Mouse (Mus musculus): ENCODE data around the gene Spred2. TPM values are rescaled to one million over a fixed set of nuclear protein-coding genes. Genes with fewer than 3 reads are reported as not detected.
"Not testable (repeated sequence)": the region's sequence is repeated elsewhere in the genome, so short reads cannot be mapped to it uniquely, and the experiment has no call there.

The Spred2 gene
- polyA plus RNA-seq, 1 experiment from 2014 or later, result 6.9 TPM

DNA sequence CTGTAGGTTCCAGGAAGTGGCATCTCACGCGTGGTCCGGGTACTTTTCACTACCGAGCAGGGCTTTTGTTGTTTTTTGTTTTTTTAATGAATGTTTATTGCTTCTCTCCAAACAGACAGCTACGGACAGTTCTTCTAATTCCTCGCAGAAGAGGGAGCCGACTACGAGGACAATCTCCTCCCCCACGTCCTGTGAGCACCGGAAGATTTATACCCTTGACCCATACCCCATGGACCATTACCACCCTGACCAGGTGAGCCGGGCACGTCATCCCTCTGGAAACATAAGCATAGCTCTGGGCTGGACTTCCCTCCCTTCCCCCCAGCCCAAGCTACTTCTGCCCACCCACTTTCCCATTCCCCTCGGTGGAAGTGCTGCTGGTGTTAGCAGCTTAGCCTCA, 93.8 kb downstream of the Spred2 start:
- H3K27ac ChIP-seq (replicated peaks), result no peak overlapping the region

DNA sequence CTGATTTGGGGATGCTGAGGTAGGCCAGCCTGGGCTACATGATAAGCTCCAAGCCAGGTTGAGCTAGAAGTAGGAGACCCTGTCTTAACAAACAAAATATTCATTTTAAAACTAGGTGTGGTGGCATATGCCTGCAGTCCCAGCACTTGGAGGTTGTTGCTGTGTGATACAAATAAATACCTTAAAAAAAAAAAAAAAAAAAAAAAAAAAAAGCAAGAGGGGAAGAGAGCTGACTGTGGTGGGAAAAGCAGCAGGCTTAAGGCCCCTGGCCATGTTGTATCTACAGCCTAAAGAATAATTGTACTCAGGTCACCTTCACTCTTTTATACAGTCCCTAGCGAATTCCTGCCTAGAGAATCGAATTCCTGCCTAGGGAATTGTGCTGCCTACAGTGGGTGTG, 94.7 kb downstream of the Spred2 start:
- no peak overlapping the region for H3K4me3 ChIP-seq
- no peaks in the 10 kb centered on the region for H3K4me1 ChIP-seq (replicated peaks)
- H3K9me3 ChIP-seq, result peaks cover 25% of the 10 kb centered on the region
- H3K9ac ChIP-seq, result no peak overlapping the region
- no peak overlapping the region for H3K4me2 ChIP-seq
- peaks cover 57% of the 10 kb centered on the region for H3K36me3 ChIP-seq
- ATAC-seq (ENCODE audit: low FRiP score, low read depth), result no peak
- 98% methylated on average over 2 of the region's 2 CpGs for WGBS
- H3K27ac ChIP-seq (replicated peaks), result no peak overlapping the region
- no peaks in the 10 kb centered on the region for H3K27me3 ChIP-seq

More for the DNA sequence above, 93.8 kb downstream of the Spred2 start:
- Histone ChIP-seq H3K9ac (no peak overlapping the region), H3K9me3 (peaks cover 25% of the 10 kb centered on the region), H3K4me3 (no peak overlapping the region), H3K36me3 (peaks cover 57% of the 10 kb centered on the region), H3K27me3 (no peaks in the 10 kb centered on the region), H3K4me2 (no peak overlapping the region), H3K4me1 (replicated peaks) (no peaks in the 10 kb centered on the region)
- WGBS, result 95% methylated on average over 13 of the region's 13 CpGs
- ATAC-seq (ENCODE audit: low FRiP score, low read depth), result no peak

DNA sequence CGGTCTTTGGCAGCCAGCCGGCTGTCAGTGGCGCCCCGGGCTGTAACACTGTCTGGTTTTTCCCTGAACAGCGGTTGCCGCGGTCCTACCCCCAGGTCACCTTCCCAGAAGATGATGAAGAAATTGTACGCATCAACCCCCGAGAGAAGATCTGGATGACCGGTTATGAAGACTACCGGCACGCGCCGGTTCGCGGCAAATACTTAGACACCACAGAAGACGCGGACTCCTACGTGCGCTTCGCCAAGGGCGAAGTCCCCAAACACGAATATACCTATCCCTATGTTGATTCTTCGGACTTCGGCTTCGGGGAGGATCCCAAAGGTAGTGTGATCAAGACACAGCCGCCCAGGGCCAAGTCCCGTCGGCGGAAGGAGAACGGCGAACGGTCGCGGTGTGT, 96.5 kb downstream of the Spred2 start:
- no peak for ATAC-seq (ENCODE audit: low FRiP score, low read depth)
- H3K9ac ChIP-seq, result no peak overlapping the region
- no peaks in the 10 kb centered on the region for H3K27me3 ChIP-seq
- H3K4me1 ChIP-seq (replicated peaks), result no peaks in the 10 kb centered on the region
- H3K4me3 ChIP-seq, result no peak overlapping the region
- no peak overlapping the region for H3K27ac ChIP-seq (replicated peaks)
- WGBS, result 98% methylated on average over 35 of the region's 35 CpGs
- H3K4me2 ChIP-seq, result no peak overlapping the region
- peaks cover 54% of the 10 kb centered on the region for H3K36me3 ChIP-seq
- peaks cover 25% of the 10 kb centered on the region for H3K9me3 ChIP-seq

DNA sequence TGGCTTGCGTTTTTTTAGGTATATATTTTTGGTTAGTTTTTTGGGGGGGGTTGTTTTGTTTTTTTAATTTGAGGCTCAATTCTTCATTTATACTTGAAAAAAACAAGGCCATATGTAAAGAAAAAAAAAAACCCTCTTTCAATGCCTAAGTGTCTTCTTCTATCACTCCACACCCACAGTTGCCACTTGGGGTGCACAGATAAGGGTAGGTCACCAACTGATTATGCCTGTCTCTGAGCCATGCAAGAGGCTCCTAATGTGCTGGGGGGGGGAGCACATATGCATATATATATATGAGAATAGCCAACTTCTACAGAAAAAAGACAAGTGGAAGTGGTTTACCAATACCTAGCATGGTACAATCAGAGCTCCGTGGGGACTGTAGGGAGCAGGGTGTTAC, 98.3 kb downstream of the Spred2 start:
- Histone ChIP-seq H3K4me1 (replicated peaks) (no peaks in the 10 kb centered on the region), H3K9ac (no peak overlapping the region), H3K4me2 (no peak overlapping the region), H3K4me3 (no peak overlapping the region), H3K27ac (replicated peaks) (no peak overlapping the region), H3K27me3 (no peaks in the 10 kb centered on the region), H3K9me3 (peaks cover 25% of the 10 kb centered on the region), H3K36me3 (peaks cover 46% of the 10 kb centered on the region)
- WGBS, result 96% methylated on average over 2 of the region's 2 CpGs
- ATAC-seq (ENCODE audit: low FRiP score, low read depth), result no peak

DNA sequence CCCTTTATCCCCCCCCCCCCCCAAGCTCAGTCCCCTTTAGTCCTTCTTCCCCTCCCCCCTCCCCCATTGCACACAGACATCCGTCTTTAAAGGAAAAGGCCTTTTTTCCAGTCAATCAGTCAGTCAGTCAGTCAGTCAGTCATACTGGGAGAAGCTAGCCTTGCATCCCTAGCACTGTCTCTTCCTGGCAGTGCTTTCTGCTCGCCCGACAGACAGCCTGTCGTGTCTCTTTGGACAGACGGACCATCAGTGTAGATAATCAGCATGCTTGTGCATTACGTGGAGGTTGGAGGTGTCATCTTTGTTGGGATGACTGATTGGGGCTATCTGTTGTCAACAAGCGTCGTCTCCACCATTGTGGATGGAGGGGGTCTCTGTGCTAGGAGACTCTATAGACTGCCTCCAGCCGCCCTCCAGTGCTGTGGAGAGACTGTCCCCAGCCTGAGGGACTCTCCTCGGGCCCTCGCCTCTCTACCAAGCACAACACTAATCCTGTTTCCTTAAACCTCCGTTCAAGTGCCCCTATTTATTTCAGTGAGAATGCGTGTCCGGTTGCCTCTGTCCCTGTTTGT, 98.8 kb downstream of the Spred2 start:
- H3K4me1 ChIP-seq (replicated peaks), result no peaks in the 10 kb centered on the region
- H3K27me3 ChIP-seq, result no peaks in the 10 kb centered on the region
- no peak overlapping the region for H3K9ac ChIP-seq
- 91% methylated on average over 14 of the region's 14 CpGs for WGBS
- H3K36me3 ChIP-seq, result peaks cover 41% of the 10 kb centered on the region
- no peak overlapping the region for H3K4me3 ChIP-seq
- no peak for ATAC-seq (ENCODE audit: low FRiP score, low read depth)
- no peak overlapping the region for H3K27ac ChIP-seq (replicated peaks)
- peaks cover 25% of the 10 kb centered on the region for H3K9me3 ChIP-seq
- no peak overlapping the region for H3K4me2 ChIP-seq

DNA sequence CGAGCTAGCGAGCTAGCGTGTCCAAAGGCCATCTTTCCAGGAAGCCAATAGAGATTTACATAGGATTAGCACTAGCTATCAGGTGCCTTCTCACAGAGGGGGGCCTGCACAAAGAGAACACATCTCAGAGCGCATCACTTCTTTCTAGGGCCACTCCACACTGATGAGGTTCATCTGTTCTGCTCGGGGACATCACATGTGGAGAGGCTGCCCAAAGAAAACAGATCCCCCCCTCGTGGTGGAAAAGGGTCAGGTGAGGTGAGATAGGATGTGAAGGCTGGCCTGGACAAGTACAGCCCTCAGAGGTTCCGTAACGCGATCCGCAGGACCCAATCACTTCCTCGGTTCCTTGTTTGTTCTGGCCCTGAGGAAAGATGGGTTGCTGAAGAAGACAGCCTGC, 101.7 kb downstream of the Spred2 start:
- ATAC-seq (ENCODE audit: low FRiP score, low read depth), result no peak
- H3K4me1 ChIP-seq (replicated peaks), result no peaks in the 10 kb centered on the region

DNA sequence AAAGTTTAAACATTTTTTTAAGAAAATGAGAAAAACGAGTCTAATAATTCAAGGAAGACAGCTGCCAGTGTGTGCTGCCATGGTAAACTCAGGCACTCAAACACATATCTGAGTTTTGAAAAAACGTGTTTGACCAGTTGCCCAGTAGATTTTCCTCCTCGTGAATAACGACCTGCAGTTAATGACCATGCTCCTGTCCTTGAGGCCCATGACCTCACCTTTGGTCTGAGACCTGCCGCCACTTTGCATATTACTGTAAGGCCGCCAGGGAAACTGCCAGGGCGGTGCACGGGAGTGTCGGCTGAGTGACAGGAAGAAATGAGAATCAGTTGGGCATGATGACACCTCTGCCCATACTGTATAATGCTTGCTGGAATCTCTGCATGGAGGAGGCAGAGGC, 103.5 kb downstream of the Spred2 start:
- H3K9ac ChIP-seq, result no peak overlapping the region
- H3K4me3 ChIP-seq, result no peak overlapping the region
- 82% methylated on average over 9 of the region's 9 CpGs for WGBS
- no peaks in the 10 kb centered on the region for H3K27me3 ChIP-seq
- no peaks in the 10 kb centered on the region for H3K4me1 ChIP-seq (replicated peaks)
- H3K9me3 ChIP-seq, result no peaks in the 10 kb centered on the region
- H3K4me2 ChIP-seq, result no peak overlapping the region
- no peak overlapping the region for H3K27ac ChIP-seq (replicated peaks)
- no peaks in the 10 kb centered on the region for H3K36me3 ChIP-seq
- ATAC-seq (ENCODE audit: low FRiP score, low read depth), result no peak

More for the DNA sequence above, 101.7 kb downstream of the Spred2 start:
- Histone ChIP-seq H3K9me3 (peaks cover 7% of the 10 kb centered on the region), H3K4me2 (no peak overlapping the region), H3K9ac (no peak overlapping the region), H3K27me3 (no peaks in the 10 kb centered on the region), H3K4me3 (no peak overlapping the region), H3K27ac (replicated peaks) (no peak overlapping the region), H3K36me3 (peaks cover 12% of the 10 kb centered on the region)
- 72% methylated on average over 11 of the region's 11 CpGs for WGBS

DNA sequence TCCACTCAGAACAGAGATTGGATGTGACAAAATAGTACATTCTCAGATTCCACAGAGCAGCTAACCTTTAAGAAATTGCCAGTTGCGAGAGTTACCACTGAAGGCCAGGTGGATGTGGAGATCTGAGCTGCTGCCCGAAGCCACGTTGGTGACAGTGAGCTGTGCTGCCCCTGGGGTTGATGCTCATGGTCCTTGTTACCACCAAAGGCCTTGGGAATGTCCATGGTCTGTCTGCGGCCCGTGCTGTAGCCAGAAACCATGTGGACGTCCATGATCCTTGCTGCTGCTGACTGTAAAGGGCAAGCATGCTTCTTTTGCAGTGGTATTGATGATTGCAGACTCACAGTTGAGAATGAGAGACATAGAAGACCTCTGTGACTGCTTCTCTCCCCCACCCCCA, 104.2 kb downstream of the Spred2 start:
- H3K9me3 ChIP-seq, result no peaks in the 10 kb centered on the region
- no peaks in the 10 kb centered on the region for H3K36me3 ChIP-seq
- H3K4me3 ChIP-seq, result no peak overlapping the region
- no peaks in the 10 kb centered on the region for H3K27me3 ChIP-seq
- no peak overlapping the region for H3K27ac ChIP-seq (replicated peaks)
- WGBS, result 90% methylated on average over 6 of the region's 6 CpGs
- H3K4me2 ChIP-seq, result no peak overlapping the region
- H3K4me1 ChIP-seq (replicated peaks), result no peaks in the 10 kb centered on the region
- no peak for ATAC-seq (ENCODE audit: low FRiP score, low read depth)
- H3K9ac ChIP-seq, result no peak overlapping the region

DNA sequence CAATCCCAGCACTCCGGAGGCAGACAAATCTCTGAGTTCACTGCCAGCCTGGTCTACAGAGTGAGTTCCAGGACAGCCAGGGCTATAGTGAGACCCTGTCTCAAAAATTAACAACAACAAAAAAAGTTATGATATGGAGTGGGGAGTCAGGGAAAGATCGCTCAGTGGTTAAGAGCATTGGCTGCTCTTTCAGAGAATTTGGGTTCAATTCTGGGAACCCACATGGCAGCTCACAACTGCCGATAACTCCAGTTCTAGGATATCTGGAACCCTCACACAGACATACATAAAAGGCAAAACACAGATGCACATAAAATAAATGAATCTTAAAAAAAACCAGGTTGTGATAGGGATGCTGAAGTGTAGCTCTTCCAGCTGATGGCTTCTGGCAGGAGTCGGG, 104.8 kb downstream of the Spred2 start:
- WGBS, result 94% methylated on average over 4 of the region's 4 CpGs
- H3K4me3 ChIP-seq, result no peak overlapping the region
- ATAC-seq (ENCODE audit: low FRiP score, low read depth), result no peak

DNA sequence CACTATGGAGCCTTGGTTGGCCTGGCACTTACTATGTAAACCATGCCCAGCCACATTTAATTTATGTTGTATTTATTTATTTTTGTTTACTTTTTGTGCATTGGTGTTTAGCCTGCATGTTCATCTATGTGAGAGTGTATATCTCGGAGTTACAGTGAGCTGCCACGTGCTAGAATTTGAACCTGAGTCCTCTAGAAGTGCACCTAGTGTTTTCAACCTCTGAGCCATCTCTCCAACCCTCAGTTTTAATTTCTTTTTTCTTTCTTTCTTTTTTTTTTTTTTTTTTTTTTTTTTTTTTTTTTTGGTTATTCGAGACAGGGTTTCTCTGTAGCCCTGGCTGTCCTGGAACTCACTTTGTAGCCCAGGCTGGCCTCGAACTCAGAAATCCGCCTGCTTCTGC, 106.8 kb downstream of the Spred2 start:
- not testable (repeated sequence) for H3K4me3 ChIP-seq; H3K9ac ChIP-seq; H3K27me3 ChIP-seq; H3K27ac ChIP-seq (replicated peaks); H3K9me3 ChIP-seq; H3K4me1 ChIP-seq (replicated peaks); H3K4me2 ChIP-seq; H3K36me3 ChIP-seq; ATAC-seq (ENCODE audit: low FRiP score, low read depth)
- WGBS, result 97% methylated on average over 5 of the region's 5 CpGs

More for the DNA sequence above, 104.8 kb downstream of the Spred2 start:
- H3K27ac ChIP-seq (replicated peaks), result no peak overlapping the region
- no peak overlapping the region for H3K4me2 ChIP-seq
- no peaks in the 10 kb centered on the region for H3K36me3 ChIP-seq
- H3K9me3 ChIP-seq, result no peaks in the 10 kb centered on the region
- H3K9ac ChIP-seq, result no peak overlapping the region
- no peaks in the 10 kb centered on the region for H3K4me1 ChIP-seq (replicated peaks)
- H3K27me3 ChIP-seq, result no peaks in the 10 kb centered on the region

DNA sequence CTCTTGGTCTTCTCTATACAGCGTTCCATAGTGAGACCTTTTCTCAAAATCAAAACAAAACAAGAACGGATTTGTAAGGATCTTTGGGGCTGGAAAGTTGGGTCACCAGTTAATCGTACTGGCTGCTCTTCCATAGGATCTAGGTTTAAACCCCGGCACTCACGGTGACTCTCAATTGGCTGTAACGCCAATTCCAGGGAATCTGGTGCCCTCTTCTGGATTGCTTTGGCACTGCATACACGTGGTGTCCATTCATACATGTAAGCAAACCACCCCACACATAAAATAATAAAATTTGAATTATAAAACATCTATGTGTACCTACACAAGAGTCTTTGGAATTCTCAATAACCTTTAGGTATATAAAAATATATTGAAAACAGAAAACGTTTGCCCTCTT, 107.4 kb downstream of the Spred2 start:
- 44% methylated on average over 8 of the region's 8 CpGs for WGBS
- Histone ChIP-seq H3K27ac (replicated peaks) (no peak overlapping the region), H3K4me3 (no peak overlapping the region), H3K27me3 (no peaks in the 10 kb centered on the region), H3K4me1 (replicated peaks) (no peaks in the 10 kb centered on the region), H3K9ac (no peak overlapping the region), H3K4me2 (no peak overlapping the region), H3K36me3 (no peaks in the 10 kb centered on the region), H3K9me3 (no peaks in the 10 kb centered on the region)
- no peak for ATAC-seq (ENCODE audit: low FRiP score, low read depth)

DNA sequence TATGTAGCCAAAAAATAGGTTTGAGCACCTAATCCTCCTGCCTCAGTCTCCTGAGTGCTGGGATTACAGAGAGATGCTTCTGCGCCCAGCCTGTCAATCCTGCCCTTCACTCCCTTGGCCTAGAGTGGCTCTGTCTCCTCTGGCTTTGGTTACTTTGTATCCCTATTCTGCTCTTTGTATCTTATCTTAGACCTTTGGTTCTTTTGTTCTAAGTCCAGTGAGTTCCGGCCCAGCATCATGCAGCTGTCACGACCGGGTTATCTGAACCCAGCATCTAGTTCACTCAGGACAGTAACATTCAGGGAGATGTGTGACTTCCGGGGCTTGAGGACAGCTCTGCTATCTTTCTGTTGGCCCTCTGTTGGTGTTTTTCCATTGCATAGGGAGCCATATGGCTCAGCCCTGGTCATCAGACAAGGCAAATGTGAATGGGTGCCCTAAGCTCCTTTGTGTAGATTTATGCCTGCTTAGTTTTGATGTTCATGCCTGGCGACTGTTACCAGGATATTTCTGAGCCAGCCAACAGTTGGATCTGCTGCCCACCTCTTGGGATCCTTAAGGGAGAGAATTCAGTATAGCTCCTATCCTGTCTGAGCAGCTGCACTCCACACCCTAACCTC, 109.5 kb downstream of the Spred2 start:
- Histone ChIP-seq H3K9me3 (no peaks in the 10 kb centered on the region), H3K36me3 (no peaks in the 10 kb centered on the region), H3K4me3 (no peak overlapping the region), H3K4me1 (replicated peaks) (peaks cover 5% of the 10 kb centered on the region; the same call in 1 of the 2 replicates), H3K4me2 (no peak overlapping the region), H3K9ac (no peak overlapping the region), H3K27ac (replicated peaks) (no peak overlapping the region), H3K27me3 (no peaks in the 10 kb centered on the region)
- no peak for ATAC-seq (ENCODE audit: low FRiP score, low read depth)
- WGBS, result 76% methylated on average over 6 of the region's 6 CpGs

Measured in hindbrain, embryonic 15.5 days (tissue).